Mouse (Mus musculus): ENCODE data around the gene Nfe2. TPM values are rescaled to one million over a fixed set of nuclear protein-coding genes. Genes with fewer than 3 reads are reported as not detected.
A peak's percentile ranks its signal among the peaks of the same experiment; 100 is the strongest.

Gene Nfe2
- polyA plus RNA-seq (2012; rRNA removed), result 0.28 and 0.57 TPM in 2 replicates

DNA sequence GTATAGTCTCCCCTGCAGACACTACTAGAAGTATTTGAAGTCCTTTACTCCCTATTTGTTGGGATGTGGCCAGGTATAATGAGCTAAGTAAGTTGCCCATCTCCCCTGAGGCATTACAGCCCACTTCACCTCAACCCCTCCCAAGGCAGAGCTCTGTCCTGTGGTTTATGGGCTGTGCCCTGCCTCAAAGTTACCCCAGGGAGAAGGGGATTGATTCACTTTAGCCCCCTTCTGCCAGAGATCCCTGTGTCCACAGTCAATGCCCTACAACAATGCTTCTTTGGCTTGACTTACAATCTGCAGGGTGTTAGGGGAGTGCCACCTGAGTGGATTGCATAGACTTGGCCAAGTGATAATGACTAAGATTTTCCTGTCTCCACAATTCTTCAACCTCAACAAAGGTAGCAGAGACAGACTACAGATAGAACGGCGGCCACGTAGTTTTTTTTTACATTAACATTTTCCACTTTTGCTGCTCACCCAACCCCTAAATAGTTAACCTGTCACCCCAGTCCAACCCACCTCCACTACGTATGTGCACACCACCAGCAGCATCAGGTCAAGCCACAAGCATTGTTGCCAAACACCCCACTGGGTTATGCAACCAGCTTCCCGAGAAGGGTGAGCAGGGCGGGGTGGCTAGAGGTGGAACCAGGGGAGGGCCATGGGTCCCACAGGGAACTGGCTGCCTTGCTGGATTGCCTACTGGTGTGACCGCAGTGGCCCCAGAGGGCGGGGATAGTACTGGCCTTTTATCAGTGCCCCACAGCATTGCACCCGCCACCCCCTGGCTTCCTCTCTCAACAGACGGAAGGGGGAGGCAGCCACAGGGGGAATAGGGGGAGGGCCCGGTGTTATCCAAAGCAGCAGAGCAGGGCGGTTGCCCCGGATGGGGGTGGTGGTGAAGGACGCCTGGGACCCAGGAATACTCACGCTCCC is at the start of gene Nfe2:
Nfe2 (minus strand) TSS at position 614 of the 939 bp plus-strand sequence.
- 21% methylated on average over 15 of the region's 15 CpGs for WGBS
- no peak for TF ChIP-seq POLR2A (IDR thresholded peaks at IDR 0.05; ENCODE audit: borderline replicate concordance, insufficient read depth, low read length)
- TF ChIP-seq CTCF (IDR thresholded peaks at IDR 0.05; ENCODE audit: borderline replicate concordance, insufficient read depth, low read depth, low read length), result no peak
- Histone ChIP-seq H3K4me1 (ENCODE audit: control insufficient read depth, insufficient read depth, low read length) (peaks cover 7% of the 10 kb centered on the region; the same call in 1 of the 2 replicates), H3K4me3 (replicated peaks; ENCODE audit: insufficient read depth, low read depth, low read length) (no peak within 1 kb of the TSS), H3K27me3 (ENCODE audit: control insufficient read depth, insufficient read depth, low read length) (no peaks in the 10 kb centered on the region; the same call in 1 of the 2 replicates), H3K27ac (ENCODE audit: insufficient read depth, low read length) (no peak within 1 kb of the TSS)
- peak; percentile 26 to 28 for DNase-seq

DNA sequence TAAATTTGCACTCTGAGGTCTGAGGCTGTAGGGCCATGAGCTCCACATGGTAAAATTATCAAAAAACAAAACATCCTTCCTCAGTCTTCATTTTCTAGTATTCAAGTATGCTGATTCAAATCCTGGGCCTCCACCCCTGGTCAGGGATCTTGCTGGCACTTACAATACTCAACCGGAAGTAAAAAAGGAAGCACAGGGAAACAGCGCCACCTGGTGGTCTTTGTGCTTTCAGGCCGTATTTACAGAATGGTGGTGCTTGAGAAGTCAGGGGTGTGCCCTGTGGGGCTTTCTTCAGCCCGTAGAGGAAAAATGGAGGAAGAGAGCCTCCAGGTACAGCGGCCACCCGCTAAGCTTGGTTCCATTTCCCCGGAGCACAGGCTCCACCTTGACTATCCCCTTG is 48.9 kb upstream of the Nfe2 start:
- no peak overlapping the region for H3K4me3 ChIP-seq (replicated peaks; ENCODE audit: insufficient read depth, low read depth, low read length)
- peaks cover 4% of the 10 kb centered on the region for H3K4me1 ChIP-seq (ENCODE audit: control insufficient read depth, insufficient read depth, low read length)
- 2% methylated on average over 7 of the region's 7 CpGs for WGBS
- peak; percentile 84 to 92 for DNase-seq
- no peak overlapping the region for H3K27ac ChIP-seq (ENCODE audit: insufficient read depth, low read length)
- H3K27me3 ChIP-seq (ENCODE audit: control insufficient read depth, insufficient read depth, low read length), result no peaks in the 10 kb centered on the region
- TF ChIP-seq POLR2A (IDR thresholded peaks at IDR 0.05; ENCODE audit: borderline replicate concordance, insufficient read depth, low read length) (no peak), CTCF (IDR thresholded peaks at IDR 0.05; ENCODE audit: borderline replicate concordance, insufficient read depth, low read depth, low read length) (peak; percentile 85)

- H3K4me1 ChIP-seq (ENCODE audit: control insufficient read depth, insufficient read depth, low read length), result peaks cover 4% of the 10 kb centered on the region
- 45% methylated on average over 8 of the region's 8 CpGs for WGBS
- peak overlapping the region; percentile 95 for H3K27ac ChIP-seq (ENCODE audit: insufficient read depth, low read length)
These were observed 47.8 kb upstream of the Nfe2 start for GRCm38 (mm10) chr15:103305792-103306645.

DNA sequence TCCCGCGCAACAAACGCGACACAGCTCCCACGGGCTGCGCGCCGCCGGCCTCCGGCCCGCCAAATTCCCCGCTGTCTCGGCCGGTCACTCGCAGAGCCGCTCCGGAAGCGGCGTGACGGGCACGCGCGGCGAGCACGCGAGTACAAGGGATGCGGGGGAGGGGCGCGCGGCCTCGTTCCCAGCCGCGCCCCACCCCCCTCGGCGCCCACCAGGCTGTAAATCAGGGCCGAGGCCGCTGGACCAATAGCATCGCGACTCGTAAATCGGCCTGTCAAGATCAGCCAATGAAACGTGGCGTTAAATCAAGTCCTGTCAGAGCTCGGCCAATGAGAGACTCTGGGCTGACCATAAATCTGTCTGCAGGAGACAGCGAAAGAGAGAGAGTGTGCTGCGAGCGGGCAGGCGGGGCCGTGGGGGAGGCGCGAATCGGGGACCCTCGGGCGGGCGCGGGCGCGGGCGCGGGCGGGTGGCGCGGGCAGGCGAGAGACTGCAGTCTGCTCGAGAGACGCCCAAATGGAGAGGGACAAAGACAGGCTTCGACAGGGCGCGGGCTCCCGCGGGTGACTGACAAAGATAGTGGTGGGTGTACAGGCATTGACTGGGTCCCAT is 47.0 kb upstream of the Nfe2 start:
- peaks cover 4% of the 10 kb centered on the region for H3K4me1 ChIP-seq (ENCODE audit: control insufficient read depth, insufficient read depth, low read length)
- TF ChIP-seq POLR2A (IDR thresholded peaks at IDR 0.05; ENCODE audit: borderline replicate concordance, insufficient read depth, low read length) (peak; percentile 79), CTCF (IDR thresholded peaks at IDR 0.05; ENCODE audit: borderline replicate concordance, insufficient read depth, low read depth, low read length) (no peak)
- DNase-seq, result peak; percentile 93 to 99
- peak overlapping the region; percentile 95 for H3K27ac ChIP-seq (ENCODE audit: insufficient read depth, low read length)
- WGBS, result under 1% methylated on average over 70 of the region's 71 CpGs
- H3K4me3 ChIP-seq (replicated peaks; ENCODE audit: insufficient read depth, low read depth, low read length), result peak overlapping the region; percentile 80
- no peaks in the 10 kb centered on the region for H3K27me3 ChIP-seq (ENCODE audit: control insufficient read depth, insufficient read depth, low read length)

More at GRCm38 (mm10) chr15:103305792-103306645, 47.8 kb upstream of the Nfe2 start:
- no peak for TF ChIP-seq CTCF (IDR thresholded peaks at IDR 0.05; ENCODE audit: borderline replicate concordance, insufficient read depth, low read depth, low read length)
- TF ChIP-seq POLR2A (IDR thresholded peaks at IDR 0.05; ENCODE audit: borderline replicate concordance, insufficient read depth, low read length), result no peak
- DNase-seq, result peak in 1 of 2 experiments; percentile 18
- no peaks in the 10 kb centered on the region for H3K27me3 ChIP-seq (ENCODE audit: control insufficient read depth, insufficient read depth, low read length)
- peak overlapping the region; percentile 80 for H3K4me3 ChIP-seq (replicated peaks; ENCODE audit: insufficient read depth, low read depth, low read length)

GRCm38 (mm10) chr15:103304616-103304969 is 46.4 kb upstream of the Nfe2 start:
- DNase-seq, result peak in 1 of 2 experiments; percentile 33
- Histone ChIP-seq H3K4me1 (ENCODE audit: control insufficient read depth, insufficient read depth, low read length) (peaks cover 5% of the 10 kb centered on the region), H3K27ac (ENCODE audit: insufficient read depth, low read length) (peak overlapping the region; percentile 41), H3K27me3 (ENCODE audit: control insufficient read depth, insufficient read depth, low read length) (no peaks in the 10 kb centered on the region), H3K4me3 (replicated peaks; ENCODE audit: insufficient read depth, low read depth, low read length) (peak overlapping the region; percentile 51)
- under 1% methylated on average over 9 of the region's 9 CpGs for WGBS
- no peak for TF ChIP-seq CTCF (IDR thresholded peaks at IDR 0.05; ENCODE audit: borderline replicate concordance, insufficient read depth, low read depth, low read length)
- TF ChIP-seq POLR2A (IDR thresholded peaks at IDR 0.05; ENCODE audit: borderline replicate concordance, insufficient read depth, low read length), result no peak

DNA sequence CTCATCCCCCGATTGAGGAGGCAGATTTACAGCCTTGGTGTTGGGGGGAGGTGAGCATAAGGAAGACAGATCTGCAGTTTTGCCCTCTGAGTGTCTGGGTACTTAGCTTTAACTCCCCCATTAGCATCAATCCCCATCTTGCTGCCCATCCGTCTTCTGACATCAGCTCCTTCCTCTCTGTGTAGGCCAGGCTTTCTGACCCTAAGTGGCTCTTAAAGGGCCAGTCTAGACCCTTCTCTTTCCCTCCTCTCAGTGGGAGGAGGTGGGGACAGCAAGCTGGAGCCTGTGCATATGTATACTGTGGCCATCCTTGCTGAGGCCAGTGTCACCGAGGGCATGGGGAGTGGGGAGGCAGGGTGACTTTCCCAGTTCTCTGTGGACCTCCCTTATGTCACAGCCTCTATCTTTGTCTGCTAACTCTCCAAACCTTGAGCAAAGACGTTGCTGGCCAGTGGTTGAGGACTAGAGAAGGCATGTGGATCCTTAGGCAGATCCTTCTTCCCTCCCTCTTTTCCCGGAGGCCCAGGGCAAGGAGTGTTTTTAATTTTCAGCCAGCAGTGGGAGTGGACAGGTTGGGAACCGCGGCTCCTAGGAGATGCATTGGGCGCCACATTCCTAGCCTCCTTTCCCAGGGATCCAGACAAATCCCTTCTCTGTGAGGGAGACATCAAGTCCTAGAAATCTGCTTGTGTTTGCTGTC is 45.9 kb upstream of the Nfe2 start:
- 16% methylated on average over 8 of the region's 8 CpGs for WGBS
- no peaks in the 10 kb centered on the region for H3K27me3 ChIP-seq (ENCODE audit: control insufficient read depth, insufficient read depth, low read length)
- H3K4me1 ChIP-seq (ENCODE audit: control insufficient read depth, insufficient read depth, low read length), result peaks cover 10% of the 10 kb centered on the region
- TF ChIP-seq POLR2A (IDR thresholded peaks at IDR 0.05; ENCODE audit: borderline replicate concordance, insufficient read depth, low read length), result no peak
- TF ChIP-seq CTCF (IDR thresholded peaks at IDR 0.05; ENCODE audit: borderline replicate concordance, insufficient read depth, low read depth, low read length), result no peak
- peak overlapping the region; percentile 41 for H3K27ac ChIP-seq (ENCODE audit: insufficient read depth, low read length)
- peak overlapping the region; percentile 51 for H3K4me3 ChIP-seq (replicated peaks; ENCODE audit: insufficient read depth, low read depth, low read length)
- DNase-seq, result peak in 1 of 2 experiments; percentile 52
